In genomic region chr1:187969491-187969890, GRCm38 (mm10) we compare ENCODE assay signal across 13 mouse cellular contexts.
"Had no signal": no experiment of that assay in that cellular context is flagged by ENCODE, and none has a peak within 500 bp of the region (broad histone marks: within the 10 kb centered on the region; RNA-seq: fewer than 3 reads in every experiment).

No protein-coding gene starts in this region.

- H3K27me3 ChIP-seq: liver, embryonic 13.5 days; stomach, embryonic 15.5 days had no signal

- H3K4me2 ChIP-seq: limb, embryonic 12.5 days; liver, embryonic 13.5 days; midbrain, embryonic 13.5 days; stomach, embryonic 15.5 days had no signal

- DNase-seq: kidney, postnatal 14 days; liver; liver, embryonic 13.5 days; liver, postnatal 0 days; lung, postnatal 36 days; right cerebral cortex, postnatal 14 days; thymus, adult 2 months; thymus, postnatal 25 days had no signal

- H3K27ac ChIP-seq: left cerebral cortex, adult 2 months; limb, embryonic 12.5 days; liver, embryonic 13.5 days; midbrain, embryonic 13.5 days; stomach, embryonic 15.5 days had no signal

- H3K9ac ChIP-seq: limb, embryonic 12.5 days; liver, embryonic 13.5 days; liver, postnatal 0 days; midbrain, embryonic 13.5 days; stomach, embryonic 15.5 days had no signal

- H3K9me3 ChIP-seq: limb, embryonic 12.5 days; liver, embryonic 13.5 days; midbrain, embryonic 13.5 days; stomach, embryonic 15.5 days had no signal

- H3K4me3 ChIP-seq: left cerebral cortex, adult 2 months; limb, embryonic 12.5 days; liver, embryonic 13.5 days; midbrain, embryonic 13.5 days; stomach, embryonic 15.5 days had no signal

- H3K4me1 ChIP-seq: liver, embryonic 13.5 days; stomach, embryonic 15.5 days had no signal

- H3K36me3 ChIP-seq: limb, embryonic 12.5 days; liver, embryonic 13.5 days; midbrain, embryonic 13.5 days; stomach, embryonic 15.5 days had no signal

- ATAC-seq: liver, postnatal 0 days; lung, postnatal 0 days; midbrain, embryonic 13.5 days had no signal
